Mouse (Mus musculus): ENCODE measurements at regions not wholly inside any gene's neighbourhood (a gene's known extent, or its start where the extent isn't known, plus 50 kb on each side); places are given as distances from the start of the nearest gene placed in this dataset.

GRCm38 (mm10) chr10:98841860-98842259 is 72.3 kb upstream of the Atp2b1 start:
- DNase-seq: no peak

DNA sequence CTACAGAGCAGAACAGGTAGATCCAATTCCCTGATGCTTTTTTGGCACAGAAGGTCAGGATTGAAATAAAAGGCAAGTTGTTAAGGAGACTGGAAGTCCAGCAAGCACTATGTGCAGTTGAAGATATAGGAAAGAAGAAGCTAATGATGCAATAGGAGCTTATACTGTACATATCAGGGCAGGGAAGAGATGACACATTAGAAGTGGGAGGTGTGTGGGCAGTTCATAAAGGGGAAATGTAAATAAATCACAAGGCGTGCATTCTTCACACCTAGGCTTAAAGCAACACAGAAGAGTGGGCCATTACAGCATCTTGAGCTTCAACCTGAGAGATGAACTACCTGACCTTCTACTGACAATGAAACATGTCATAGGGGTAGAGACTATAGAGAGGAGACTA is 71.5 kb upstream of the Atp2b1 start:
- DNase-seq: no peak

- no peak for DNase-seq
These were observed 64.4 kb upstream of the Atp2b1 start for GRCm38 (mm10) chr10:98849851-98850250.

GRCm38 (mm10) chr10:98857395-98857794 is 56.8 kb upstream of the Atp2b1 start:
- peak; percentile 75 to 92 for DNase-seq

GRCm38 (mm10) chr10:98861521-98861920 is 52.7 kb upstream of the Atp2b1 start:
- no peak for DNase-seq

GRCm38 (mm10) chr10:98862712-98863111 is 51.5 kb upstream of the Atp2b1 start:
- DNase-seq: no peak

DNA sequence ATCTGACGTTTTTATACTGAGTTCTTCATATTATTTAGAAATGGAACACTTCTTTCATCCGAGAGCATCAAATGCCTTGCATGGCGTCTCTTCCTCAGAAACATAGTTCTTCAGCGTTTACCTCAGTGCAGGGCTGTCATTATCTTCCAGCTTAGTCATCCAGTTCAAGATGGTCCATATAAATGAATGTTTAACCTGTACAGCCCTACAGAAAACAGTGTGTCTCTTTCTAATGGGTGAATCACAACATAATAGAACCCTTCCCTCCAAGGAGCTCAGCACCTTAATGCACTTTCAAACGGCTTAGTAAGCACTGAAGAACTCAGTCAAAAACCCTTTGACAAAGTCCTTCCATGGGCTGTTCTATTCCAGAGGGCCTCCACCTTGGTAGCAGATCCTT is 49.8 kb upstream of the Atp2b1 start:
- no peak for DNase-seq
